8 mouse cellular contexts compared by ENCODE assay signal in the genomic region with DNA sequence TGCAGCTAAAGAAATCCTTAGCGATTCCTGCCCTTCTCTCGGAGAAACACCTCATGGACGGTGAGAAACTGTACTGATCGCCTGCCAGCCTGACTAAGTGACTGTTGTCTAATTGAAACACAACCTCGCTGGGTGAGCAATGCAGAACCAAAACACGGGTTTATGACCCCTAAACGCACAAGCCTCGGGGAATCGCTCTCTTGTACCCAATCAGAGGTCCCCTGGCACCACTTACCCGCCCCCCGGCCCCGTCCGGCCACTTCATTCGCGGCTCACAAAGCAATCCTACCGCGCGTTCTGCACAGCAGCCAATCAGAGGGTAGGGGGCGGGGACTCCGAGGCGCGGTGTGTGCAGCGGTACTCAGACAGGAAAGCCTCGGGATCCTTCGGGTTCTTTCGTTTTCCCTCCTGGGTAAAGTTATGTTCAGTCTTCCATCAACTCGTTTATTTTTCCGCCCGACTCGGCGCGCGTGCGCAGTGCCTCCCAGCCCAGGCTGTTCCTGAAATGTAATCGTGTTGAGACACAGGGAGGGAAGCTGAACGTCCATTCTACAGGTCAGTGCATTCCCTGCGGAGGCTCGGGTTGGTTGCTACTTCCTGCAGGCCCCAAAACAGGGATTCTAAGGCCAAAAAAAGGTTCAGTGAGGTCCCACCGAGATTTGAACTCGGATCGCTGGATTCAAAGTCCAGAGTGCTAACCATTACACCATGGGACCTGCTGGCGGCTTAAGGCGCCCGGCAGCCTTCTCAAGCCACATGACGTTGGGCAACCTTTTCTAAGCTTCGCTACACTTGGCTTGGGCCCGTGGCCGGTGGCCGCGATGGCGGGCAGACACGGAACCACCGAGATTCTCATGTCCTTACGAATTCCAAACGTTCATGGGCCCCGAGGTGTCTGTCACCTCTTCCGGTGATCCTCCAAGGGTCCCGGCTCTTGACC. TPM values are rescaled to one million over a fixed set of nuclear protein-coding genes. Genes with fewer than 3 reads are reported as not detected.
A peak's percentile ranks its signal among the peaks of the same experiment; 100 is the strongest.
DNase-seq lines count a peak whose midpoint lies in the region; ATAC-seq lines count a peak whose summit lies in the region.

No protein-coding gene starts in this region.

- peak; percentile 87 for ATAC-seq in megakaryocyte progenitor cell, adult 5-6 weeks (replicated peaks; ENCODE audit: poor library complexity)

- DNase-seq in adipocyte (ENCODE audit: low spot score) = peak; percentile 98
- peak; percentile 94 for DNase-seq in embryo, embryonic 10 days (ENCODE audit: low spot score)
- peak; percentile 98 for DNase-seq in gastrocnemius, postnatal 10 days
- DNase-seq in induced T-regulatory cell, adult 2 months (ENCODE audit: low read depth) = peak; percentile 99
- DNase-seq in left cerebral cortex, adult 9 months (ENCODE audit: low spot score in 2 of 2) = peak; percentile 93 to 97
- peak; percentile 94 for DNase-seq in right cerebral cortex, postnatal 14 days
- DNase-seq in urinary bladder, postnatal 36 days (ENCODE audit: low spot score in 2 of 2) = peak; percentile 94 to 97

RNA-seq across cellular contexts. Expression of a gene that starts 16.5 kb away (rescaled TPM):
- total RNA-seq in gastrocnemius, postnatal 10 days (2021) = 1 to 10 TPM; 3.4 to 7.1 TPM
- total RNA-seq in megakaryocyte progenitor cell, adult 5-6 weeks (2015) = 1.5 and 5.0 TPM in 2 replicates
- 1.8 and 3.0 TPM in 2 replicates for total RNA-seq in megakaryocyte progenitor cell, adult 5-6 weeks (2017)

RNA-seq across cellular contexts. Expression of a gene that starts 21.8 kb away (rescaled TPM):
- total RNA-seq in gastrocnemius, postnatal 10 days (2021) = 1 to 10 TPM; 7.0 to 9.4 TPM
- total RNA-seq in megakaryocyte progenitor cell, adult 5-6 weeks (2015) = 4.3 and 9.3 TPM in 2 replicates
- total RNA-seq in megakaryocyte progenitor cell, adult 5-6 weeks (2017) = 4.0 TPM in 2 replicates

RNA-seq across cellular contexts. Expression of a gene that starts 34.5 kb away (rescaled TPM):
- 100 to 1,000 TPM; 131 to 134 TPM for total RNA-seq in gastrocnemius, postnatal 10 days (2021)
- total RNA-seq in megakaryocyte progenitor cell, adult 5-6 weeks (2015) = 0.47 and 1.3 TPM in 2 replicates
- 0.62 TPM in 1 of 2 replicates, not detected in the other for total RNA-seq in megakaryocyte progenitor cell, adult 5-6 weeks (2017)

RNA-seq across cellular contexts. Expression of a gene that starts 55.9 kb away (rescaled TPM):
- total RNA-seq in gastrocnemius, postnatal 10 days (2021) = not detected
- total RNA-seq in megakaryocyte progenitor cell, adult 5-6 weeks (2015) = not detected in 2 replicates
- total RNA-seq in megakaryocyte progenitor cell, adult 5-6 weeks (2017) = not detected in 2 replicates

Comparison
In these comparisons a context has a peak if more than half of its experiments do, and no peak if none do; other contexts are left out.
1. Peak in every context shown above with its lines: DNase-seq and ATAC-seq.
2. RNA of a gene that starts 34.5 kb away (total RNA-seq): 131 to 134 TPM in gastrocnemius, postnatal 10 days; 0.47 to 1.3 TPM in megakaryocyte progenitor cell, adult 5-6 weeks; every median in the first group is over 10 times any median in the second.